Mouse (Mus musculus): Measurements from ENCODE around the gene Rhox3h. TPM values are rescaled to one million over a fixed set of nuclear protein-coding genes. Genes with fewer than 3 reads are reported as not detected.

Rhox3h gene
- not detected for polyA plus RNA-seq (2017; shearing (Covaris generic))

DNA sequence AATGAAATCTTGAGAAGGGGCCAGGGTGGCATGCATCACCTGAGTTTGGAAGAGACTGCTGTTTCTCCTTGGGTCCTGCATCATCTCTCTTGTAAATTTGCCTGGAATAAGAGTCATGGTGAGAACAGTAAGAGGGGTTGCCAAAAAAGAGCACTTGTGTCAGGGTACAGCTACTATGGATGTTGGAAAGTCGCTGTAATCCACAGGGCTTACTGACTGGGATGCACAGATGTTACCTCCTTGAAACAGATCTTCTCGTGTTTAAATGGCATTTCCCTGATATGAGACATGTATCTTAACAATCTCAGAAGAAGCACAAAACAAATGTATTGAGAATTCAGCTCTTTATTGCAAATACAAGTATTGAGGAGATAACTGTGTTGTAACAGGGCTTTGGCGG lies at the start of gene Rhox3h:
Rhox3h (minus strand) TSS at position 101 of the 400 bp plus-strand sequence.

DNA sequence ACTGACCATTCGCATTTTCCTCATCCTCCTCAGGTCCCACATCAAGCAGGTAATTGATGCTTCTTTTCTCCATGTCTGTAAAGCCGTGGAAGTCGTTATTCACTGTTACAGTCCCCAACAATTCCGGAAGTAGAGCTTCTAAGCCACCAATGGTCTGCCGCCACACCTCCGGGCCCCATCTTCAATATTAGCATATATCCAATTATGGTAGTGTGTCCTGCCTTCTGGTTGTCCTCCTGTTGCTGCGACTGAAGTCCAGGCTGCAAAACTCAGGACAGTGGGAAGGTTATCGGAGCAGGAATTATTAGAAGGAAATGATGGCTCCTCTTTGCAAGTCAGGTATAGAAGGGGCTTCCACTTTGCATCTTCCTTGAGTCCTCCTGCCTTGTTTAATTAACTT lies 4.6 kb upstream of the Rhox3h start, which contains the start of gene Rhox2h:
Rhox2h (minus strand) TSS at position 101 of the 400 bp plus-strand sequence.

DNA sequence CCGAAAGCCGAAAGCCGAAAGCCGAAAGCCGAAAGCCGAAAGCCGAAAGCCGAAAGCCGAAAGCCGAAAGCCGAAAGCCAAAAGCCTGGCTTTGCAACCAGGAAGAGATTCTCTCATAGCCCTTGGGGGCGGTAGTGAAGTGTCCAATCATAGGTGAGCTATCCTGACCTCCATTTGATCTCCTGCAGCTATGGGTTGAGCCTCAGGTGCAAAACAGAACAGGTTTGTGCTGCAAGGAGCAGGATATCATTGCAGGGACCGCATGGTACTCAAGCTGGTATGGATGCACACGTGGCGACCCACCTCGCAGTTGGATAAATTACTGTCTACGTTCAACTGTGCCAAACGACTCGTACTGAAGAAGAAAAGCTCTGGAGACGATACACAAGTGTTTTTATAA lies 17.3 kb downstream of the Rhox3h start, which contains the start of gene Rhox4g:
Rhox4g (minus strand) TSS at position 101 of the 400 bp plus-strand sequence.

DNA sequence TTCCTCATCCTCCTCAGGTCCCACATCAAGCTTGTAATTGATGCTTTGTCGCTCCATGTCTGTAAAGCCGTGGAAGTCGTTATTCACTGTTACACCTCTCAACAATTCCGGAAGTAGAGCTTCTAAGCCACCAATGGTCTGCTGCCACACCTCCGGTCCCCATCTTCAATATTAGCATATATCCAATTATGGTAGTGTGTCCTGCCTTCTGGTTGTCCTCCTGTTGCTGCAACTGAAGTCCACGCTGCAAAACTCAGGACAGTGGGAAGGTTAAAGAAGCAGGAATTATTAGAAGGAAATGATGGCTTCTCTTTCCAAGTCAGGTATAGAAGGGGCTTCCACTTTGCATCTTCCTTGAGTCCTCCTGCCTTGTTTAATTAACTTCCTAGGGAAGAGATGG lies 25.2 kb downstream of the Rhox3h start, which contains the start of gene Rhox2g:
Rhox2g (minus strand) TSS at position 101 of the 400 bp plus-strand sequence.

DNA sequence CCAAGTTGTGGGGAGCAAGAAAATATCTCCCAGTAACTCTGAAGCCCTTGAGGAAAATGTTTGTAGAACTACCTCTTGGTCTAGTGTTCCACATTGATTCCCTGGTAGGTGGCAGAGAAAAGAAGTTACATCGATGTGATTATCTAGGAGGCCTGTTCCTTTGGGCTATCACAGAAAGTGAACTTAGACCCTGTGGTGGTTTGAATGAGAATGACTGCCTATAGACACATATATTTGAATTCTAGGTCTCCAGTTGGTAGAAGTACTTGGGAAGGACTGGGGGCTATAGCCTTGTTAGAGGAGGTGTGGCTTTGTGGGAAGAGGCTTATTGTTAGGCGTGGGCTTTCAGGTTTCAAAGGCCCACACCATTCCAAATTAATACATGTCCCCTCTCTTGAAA lies 40.1 kb downstream of the Rhox3h start, which contains the start of gene Rhox3g:
Rhox3g (minus strand) TSS at position 101 of the 400 bp plus-strand sequence.

Other genes with a start within 250 kb of the Rhox3h start
- gene Rhox4b, start 236.3 kb downstream of the Rhox3h start, polyA plus RNA-seq (2017; shearing (Covaris generic)) = not detected
- not detected for gene Rhox2c, start 215.1 kb downstream of the Rhox3h start, polyA plus RNA-seq (2017; shearing (Covaris generic))
- gene Rhox3c, start 210.2 kb downstream of the Rhox3h start, polyA plus RNA-seq (2017; shearing (Covaris generic)) = not detected
- gene Rhox4c, start 188.4 kb downstream of the Rhox3h start, polyA plus RNA-seq (2017; shearing (Covaris generic)) = not detected
- gene Rhox2d, start 175.3 kb downstream of the Rhox3h start, polyA plus RNA-seq (2017; shearing (Covaris generic)) = not detected
- not detected for gene Rhox4d, start 154.4 kb downstream of the Rhox3h start, polyA plus RNA-seq (2017; shearing (Covaris generic))
- gene Rhox2e, start 138.3 kb downstream of the Rhox3h start, polyA plus RNA-seq (2017; shearing (Covaris generic)) = not detected
- gene Rhox3e, start 126.7 kb downstream of the Rhox3h start, polyA plus RNA-seq (2017; shearing (Covaris generic)) = not detected
- 0.20 TPM for gene Rhox4e, start 111.4 kb downstream of the Rhox3h start, polyA plus RNA-seq (2017; shearing (Covaris generic))
- not detected for gene Rhox2f, start 97.4 kb downstream of the Rhox3h start, polyA plus RNA-seq (2017; shearing (Covaris generic))
- not detected for gene Rhox3f, start 87.8 kb downstream of the Rhox3h start, polyA plus RNA-seq (2017; shearing (Covaris generic))
- 0.29 TPM for gene Rhox4f, start 61.1 kb downstream of the Rhox3h start, polyA plus RNA-seq (2017; shearing (Covaris generic))
- not detected for gene Rhox3g, start 40.2 kb downstream of the Rhox3h start, polyA plus RNA-seq (2017; shearing (Covaris generic))
- gene Rhox2g, start 25.3 kb downstream of the Rhox3h start, polyA plus RNA-seq (2017; shearing (Covaris generic)) = not detected
- not detected for gene Rhox4g, start 17.4 kb downstream of the Rhox3h start, polyA plus RNA-seq (2017; shearing (Covaris generic))
- not detected for gene Rhox2h, start 4.5 kb upstream of the Rhox3h start, polyA plus RNA-seq (2017; shearing (Covaris generic))
- gene Rhox5, start 136.1 kb upstream of the Rhox3h start, polyA plus RNA-seq (2017; shearing (Covaris generic)) = not detected
- not detected for gene Rhox6, start 158.1 kb upstream of the Rhox3h start, polyA plus RNA-seq (2017; shearing (Covaris generic))
- gene Rhox7a, start 162.9 kb upstream of the Rhox3h start, polyA plus RNA-seq (2017; shearing (Covaris generic)) = not detected
- gene Rhox8, start 210.2 kb upstream of the Rhox3h start, polyA plus RNA-seq (2017; shearing (Covaris generic)) = not detected
- not detected for gene Rhox7b, start 228.5 kb upstream of the Rhox3h start, polyA plus RNA-seq (2017; shearing (Covaris generic))
- not detected for gene Rhox9, start 233.0 kb upstream of the Rhox3h start, polyA plus RNA-seq (2017; shearing (Covaris generic))